Mouse (Mus musculus) ES-CJ7 (cell line): ENCODE results near the gene Slc16a7.

Experiments used
- DNase-seq: peaks from one replicate; pipeline ENCODE4 v3.0.0; 2011; ENCODE audit warnings: low read depth, low spot score

Gene Slc16a7

GRCm38 (mm10) chr10:125185387-125185786 lies 203.9 kb downstream of the Slc16a7 start:
- DNase-seq: peak; percentile 80

- peak; percentile 83 for DNase-seq
Measured at GRCm38 (mm10) chr10:125184146-125184545, 205.1 kb downstream of the Slc16a7 start.

- DNase-seq: no peak
Measured at GRCm38 (mm10) chr10:125182545-125182944, 206.7 kb downstream of the Slc16a7 start.

GRCm38 (mm10) chr10:125177782-125178181 lies 211.5 kb downstream of the Slc16a7 start:
- DNase-seq: no peak

GRCm38 (mm10) chr10:125175013-125175650 lies 214.1 kb downstream of the Slc16a7 start:
- DNase-seq: no peak

- no peak for DNase-seq
Measured at GRCm38 (mm10) chr10:125171625-125172024, 217.6 kb downstream of the Slc16a7 start.

GRCm38 (mm10) chr10:125171154-125171553 lies 218.1 kb downstream of the Slc16a7 start:
- DNase-seq: no peak
